Mouse (Mus musculus): ENCODE results near the gene Gm28305. TPM values are rescaled to one million over a fixed set of nuclear protein-coding genes. Genes with fewer than 3 reads are reported as not detected.
A peak's percentile ranks its signal among the peaks of the same experiment; 100 is the strongest.

The Gm28305 gene
- polyA plus RNA-seq, 1 experiment = not detected

GRCm38 (mm10) chr9:104070241-104070640, 29.8 kb downstream of the Gm28305 start:
- DNase-seq (ENCODE audit: low read depth) = no peak

- DNase-seq (ENCODE audit: low read depth) = no peak
These were observed 30.6 kb downstream of the Gm28305 start for GRCm38 (mm10) chr9:104070863-104071604.

GRCm38 (mm10) chr9:104075808-104076207, 35.3 kb downstream of the Gm28305 start:
- DNase-seq (ENCODE audit: low read depth) = no peak

- no peak for DNase-seq (ENCODE audit: low read depth)
These were observed 38.3 kb downstream of the Gm28305 start for GRCm38 (mm10) chr9:104078780-104079179.

- no peak for DNase-seq (ENCODE audit: low read depth)
These were observed 38.9 kb downstream of the Gm28305 start for GRCm38 (mm10) chr9:104079379-104079778.

- no peak for DNase-seq (ENCODE audit: low read depth)
These were observed 39.6 kb downstream of the Gm28305 start for GRCm38 (mm10) chr9:104080038-104080437.

- peak; percentile 87 for DNase-seq (ENCODE audit: low read depth)
These were observed 45.4 kb downstream of the Gm28305 start for GRCm38 (mm10) chr9:104085730-104086429.

- DNase-seq (ENCODE audit: low read depth) = no peak
These were observed 48.1 kb downstream of the Gm28305 start for GRCm38 (mm10) chr9:104088555-104088954.

GRCm38 (mm10) chr9:104092945-104093344, 52.5 kb downstream of the Gm28305 start:
- no peak for DNase-seq (ENCODE audit: low read depth)

- no peak for DNase-seq (ENCODE audit: low read depth)
These were observed 57.8 kb downstream of the Gm28305 start for GRCm38 (mm10) chr9:104098256-104098655.

- no peak for DNase-seq (ENCODE audit: low read depth)
These were observed 58.6 kb downstream of the Gm28305 start for GRCm38 (mm10) chr9:104099060-104099459.

- DNase-seq (ENCODE audit: low read depth) = no peak
These were observed 60.4 kb downstream of the Gm28305 start for GRCm38 (mm10) chr9:104100822-104101221.

GRCm38 (mm10) chr9:104101458-104101857, 61.0 kb downstream of the Gm28305 start:
- DNase-seq (ENCODE audit: low read depth) = no peak

- no peak for DNase-seq (ENCODE audit: low read depth)
These were observed 61.8 kb downstream of the Gm28305 start for GRCm38 (mm10) chr9:104102301-104102700.

GRCm38 (mm10) chr9:104102901-104103300, 62.4 kb downstream of the Gm28305 start:
- no peak for DNase-seq (ENCODE audit: low read depth)

GRCm38 (mm10) chr9:104104986-104105385, 64.5 kb downstream of the Gm28305 start:
- no peak for DNase-seq (ENCODE audit: low read depth)

GRCm38 (mm10) chr9:104106930-104107329, 66.5 kb downstream of the Gm28305 start:
- no peak for DNase-seq (ENCODE audit: low read depth)

- DNase-seq (ENCODE audit: low read depth) = no peak
These were observed 67.0 kb downstream of the Gm28305 start for GRCm38 (mm10) chr9:104107482-104107881.

- no peak for DNase-seq (ENCODE audit: low read depth)
These were observed 68.2 kb downstream of the Gm28305 start for GRCm38 (mm10) chr9:104108571-104109143.

GRCm38 (mm10) chr9:104109151-104109550, 68.7 kb downstream of the Gm28305 start:
- no peak for DNase-seq (ENCODE audit: low read depth)

- no peak for DNase-seq (ENCODE audit: low read depth)
These were observed 82.6 kb downstream of the Gm28305 start for GRCm38 (mm10) chr9:104123101-104123500.

GRCm38 (mm10) chr9:104123622-104124021, 83.2 kb downstream of the Gm28305 start:
- DNase-seq (ENCODE audit: low read depth) = no peak
